9 mouse cellular contexts compared by ENCODE assay signal in genomic region chr6:90653736-90654135, GRCm38 (mm10). TPM values are rescaled to one million over a fixed set of nuclear protein-coding genes. Genes with fewer than 3 reads are reported as not detected.
DNase-seq lines count a peak whose midpoint lies in the region; ATAC-seq and TF ChIP-seq lines count a peak whose summit lies in the region.
"Had no signal": no experiment of that assay in that cellular context is flagged by ENCODE, and none has a peak within 500 bp of the region (broad histone marks: within the 10 kb centered on the region; RNA-seq: fewer than 3 reads in every experiment).

No protein-coding gene starts in this region.

- peak; percentile 49; the same call in 1 of the 2 replicates for TF ChIP-seq CTCF in testis, adult 2 months (IDR thresholded peaks at IDR 0.05; ENCODE audit: control insufficient read depth, insufficient read depth, insufficient replicate concordance, low read depth, low read length)
- peak; percentile 78 for TF ChIP-seq CTCF in heart, postnatal 0 days (IDR thresholded peaks at IDR 0.05; ENCODE audit: low read depth)

- H3K27ac ChIP-seq in testis, adult 2 months (ENCODE audit: control insufficient read depth, insufficient read depth, low read depth, low read length) = no peak overlapping the region
- H3K27ac ChIP-seq in heart, postnatal 0 days (ENCODE audit: low read depth) = no peak overlapping the region
- no peak overlapping the region for H3K27ac ChIP-seq in limb, embryonic 11.5 days (replicated peaks; ENCODE audit: low read depth, low read length)
- no peak overlapping the region for H3K27ac ChIP-seq in neural tube, embryonic 11.5 days (ENCODE audit: low read depth, low read length)
- H3K27ac ChIP-seq: neural tube, embryonic 13.5 days had no signal

- no peaks in the 10 kb centered on the region for H3K9me3 ChIP-seq in heart, postnatal 0 days (replicated peaks; ENCODE audit: control insufficient read depth, low read length)
- no peaks in the 10 kb centered on the region for H3K9me3 ChIP-seq in limb, embryonic 11.5 days (ENCODE audit: control insufficient read depth, low read length)
- no peaks in the 10 kb centered on the region for H3K9me3 ChIP-seq in neural tube, embryonic 11.5 days (ENCODE audit: control insufficient read depth, low read length)
- H3K9me3 ChIP-seq: neural tube, embryonic 13.5 days had no signal

- no peaks in the 10 kb centered on the region for H3K4me1 ChIP-seq in testis, adult 2 months (ENCODE audit: control insufficient read depth, insufficient read depth, low read length)
- no peaks in the 10 kb centered on the region for H3K4me1 ChIP-seq in heart, postnatal 0 days (ENCODE audit: control insufficient read depth, insufficient read depth)
- H3K4me1 ChIP-seq in limb, embryonic 11.5 days (ENCODE audit: control insufficient read depth, insufficient read depth, low read length) = no peaks in the 10 kb centered on the region
- no peaks in the 10 kb centered on the region for H3K4me1 ChIP-seq in neural tube, embryonic 11.5 days (ENCODE audit: control insufficient read depth, insufficient read depth, low read length)
- H3K4me1 ChIP-seq: neural tube, embryonic 13.5 days had no signal

- H3K27me3 ChIP-seq in testis, adult 2 months (ENCODE audit: control insufficient read depth, insufficient read depth, low read length) = no peaks in the 10 kb centered on the region
- no peaks in the 10 kb centered on the region for H3K27me3 ChIP-seq in heart, postnatal 0 days (ENCODE audit: control insufficient read depth, insufficient read depth, low read length)
- no peaks in the 10 kb centered on the region for H3K27me3 ChIP-seq in limb, embryonic 11.5 days (ENCODE audit: control insufficient read depth, insufficient read depth, low read length)
- no peaks in the 10 kb centered on the region for H3K27me3 ChIP-seq in neural tube, embryonic 11.5 days (ENCODE audit: control insufficient read depth, insufficient read depth, low read length)
- H3K27me3 ChIP-seq: neural tube, embryonic 13.5 days had no signal

- no peaks in the 10 kb centered on the region for H3K36me3 ChIP-seq in testis, adult 2 months (ENCODE audit: control insufficient read depth, insufficient read depth, low read length)
- no peaks in the 10 kb centered on the region for H3K36me3 ChIP-seq in heart, postnatal 0 days (replicated peaks; ENCODE audit: control insufficient read depth, insufficient read depth, low read length)
- no peaks in the 10 kb centered on the region for H3K36me3 ChIP-seq in limb, embryonic 11.5 days (ENCODE audit: control insufficient read depth, insufficient read depth, low read length)
- no peaks in the 10 kb centered on the region for H3K36me3 ChIP-seq in neural tube, embryonic 11.5 days (ENCODE audit: control insufficient read depth, insufficient read depth, low read length)
- H3K36me3 ChIP-seq: neural tube, embryonic 13.5 days had no signal

- no peak for TF ChIP-seq EP300 in heart, postnatal 0 days (IDR thresholded peaks at IDR 0.05; ENCODE audit: low read depth)

- peak; percentile 70; the same call in 1 of the 2 replicates for ATAC-seq in common myeloid progenitor, adult 5-6 weeks (replicated peaks; ENCODE audit: low read depth, poor library complexity, severe bottlenecking)
- peak; percentile 60 for ATAC-seq in heart, postnatal 0 days (ENCODE audit: insufficient read depth, low read depth)
- no peak for ATAC-seq in limb, embryonic 11.5 days (ENCODE audit: insufficient number of reproducible peaks, low FRiP score, low TSS enrichment, low read depth)
- no peak for ATAC-seq in neural tube, embryonic 11.5 days (ENCODE audit: insufficient read depth, low FRiP score, low TSS enrichment)
- no peak for ATAC-seq in activated CD4-positive, CD25-positive, alpha-beta regulatory T cell, adult 4 months

- TF ChIP-seq POLR2A in testis, adult 2 months (IDR thresholded peaks at IDR 0.05; ENCODE audit: control insufficient read depth, low read depth, low read length) = no peak

- no peak for DNase-seq in testis, postnatal 14 days (ENCODE audit: low spot score)
- peak; percentile 60 to 62 for DNase-seq in adrenal gland, adult 18-20 months (ENCODE audit: low spot score in 2 of 2)
- DNase-seq in heart, postnatal 0 days (ENCODE audit: low spot score) = peak; percentile 54
- DNase-seq in limb, embryonic 11.5 days (ENCODE audit: low spot score) = peak; percentile 54
- DNase-seq in neural tube, embryonic 11.5 days (ENCODE audit: low spot score) = peak; percentile 47

- WGBS in heart, postnatal 0 days = 49% methylated on average over 2 of the region's 2 CpGs
- 46% methylated on average over 2 of the region's 2 CpGs for WGBS in limb, embryonic 11.5 days
- WGBS in neural tube, embryonic 11.5 days = 60% methylated on average over 2 of the region's 2 CpGs

- no peak overlapping the region for H3K4me2 ChIP-seq in heart, postnatal 0 days (ENCODE audit: low read depth, low read length)
- H3K4me2 ChIP-seq in limb, embryonic 11.5 days (ENCODE audit: low read depth, severe bottlenecking) = no peak overlapping the region
- no peak overlapping the region for H3K4me2 ChIP-seq in neural tube, embryonic 11.5 days (ENCODE audit: low read depth)
- H3K4me2 ChIP-seq: neural tube, embryonic 13.5 days had no signal

- no peak overlapping the region for H3K4me3 ChIP-seq in testis, adult 2 months (ENCODE audit: control insufficient read depth, low read depth, low read length)
- no peak overlapping the region for H3K4me3 ChIP-seq in heart, postnatal 0 days (ENCODE audit: low read depth, low read length)
- H3K4me3 ChIP-seq in limb, embryonic 11.5 days (ENCODE audit: low read depth, low read length) = no peak overlapping the region
- no peak overlapping the region for H3K4me3 ChIP-seq in neural tube, embryonic 11.5 days (ENCODE audit: low read depth, low read length)
- H3K4me3 ChIP-seq: neural tube, embryonic 13.5 days had no signal

- no peak overlapping the region for H3K9ac ChIP-seq in heart, postnatal 0 days (replicated peaks; ENCODE audit: low read depth, low read length)
- no peak overlapping the region for H3K9ac ChIP-seq in limb, embryonic 11.5 days (ENCODE audit: low read length)
- no peak overlapping the region for H3K9ac ChIP-seq in neural tube, embryonic 11.5 days (ENCODE audit: low read length)
- H3K9ac ChIP-seq: neural tube, embryonic 13.5 days had no signal

RNA-seq across cellular contexts. Expression of gene Slc41a3, which starts 49.2 kb away (rescaled TPM):
- 73.3 and 79.5 TPM in 2 replicates for polyA plus RNA-seq in testis, adult 2 months (2012; rRNA removed)
- total RNA-seq in adrenal gland, adult 18-20 months (2021) = 10 to 100 TPM; 29.1 to 67.6 TPM
- 4.1 and 6.6 TPM in 2 replicates for total RNA-seq in common myeloid progenitor, adult 5-6 weeks (2017)
- total RNA-seq in heart, postnatal 0 days (2014; rRNA removed; ENCODE audit: low replicate concordance) = 35.0 and 39.8 TPM in 2 replicates
- 17.5 and 23.4 TPM in 2 replicates for polyA plus RNA-seq in heart, postnatal 0 days (2015; fragmentation: Nextera tagmentation; extraction: Ambion mirVana)
- 2.0 and 2.2 TPM in 2 replicates for polyA plus RNA-seq in limb, embryonic 11.5 days (2014; fragmentation: Nextera tagmentation; extraction: Ambion mirVana)
- polyA plus RNA-seq in neural tube, embryonic 11.5 days (2014; fragmentation: Nextera tagmentation; extraction: Ambion mirVana) = 2.7 and 3.1 TPM in 2 replicates
- 1 to 10 TPM; 5.3 to 5.8 TPM for polyA plus RNA-seq in activated CD4-positive, CD25-positive, alpha-beta regulatory T cell, adult 4 months (2017; shearing (Covaris generic))

Comparison
In these comparisons a context has a peak if more than half of its experiments do, and no peak if none do; other contexts are left out.
1. ATAC-seq: peak in common myeloid progenitor, adult 5-6 weeks (single experiment) and heart, postnatal 0 days (single experiment); none in limb, embryonic 11.5 days (single experiment), neural tube, embryonic 11.5 days (single experiment) and activated CD4-positive, CD25-positive, alpha-beta regulatory T cell, adult 4 months (single experiment).